Mouse (Mus musculus) right cerebral cortex, postnatal 10 days (tissue): ENCODE results near the gene Ncoa7.
"Not testable (repeated sequence)": the region's sequence is repeated elsewhere in the genome, so short reads cannot be mapped to it uniquely, and the experiment has no call there.

ENCODE experiments used
- DNase-seq, 2 experiments: peaks; one replicate each; pipeline ENCODE4 v3.0.0; 2021; ENCODE audit warnings: low spot score in 2 of 2

The Ncoa7 gene

DNA sequence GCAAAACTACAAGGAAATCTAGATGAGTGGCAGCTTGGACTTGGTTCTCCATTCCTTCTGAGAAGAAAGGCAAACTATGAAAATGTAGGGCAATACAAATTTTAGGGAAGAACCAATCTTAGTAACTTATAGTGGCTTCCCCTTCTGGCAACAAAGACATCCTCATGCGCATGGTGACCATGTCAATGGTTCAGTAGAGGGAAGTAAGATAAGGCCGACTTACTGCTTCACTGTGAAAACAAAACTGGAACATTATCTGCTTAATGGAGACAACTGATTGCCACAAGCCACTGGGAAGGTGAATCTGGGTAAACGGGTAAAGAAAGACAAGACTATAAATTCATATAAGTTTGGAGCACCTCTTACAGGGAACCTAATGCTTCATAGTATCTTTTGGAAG lies 128.3 kb downstream of the Ncoa7 start:
- no peak for DNase-seq

DNA sequence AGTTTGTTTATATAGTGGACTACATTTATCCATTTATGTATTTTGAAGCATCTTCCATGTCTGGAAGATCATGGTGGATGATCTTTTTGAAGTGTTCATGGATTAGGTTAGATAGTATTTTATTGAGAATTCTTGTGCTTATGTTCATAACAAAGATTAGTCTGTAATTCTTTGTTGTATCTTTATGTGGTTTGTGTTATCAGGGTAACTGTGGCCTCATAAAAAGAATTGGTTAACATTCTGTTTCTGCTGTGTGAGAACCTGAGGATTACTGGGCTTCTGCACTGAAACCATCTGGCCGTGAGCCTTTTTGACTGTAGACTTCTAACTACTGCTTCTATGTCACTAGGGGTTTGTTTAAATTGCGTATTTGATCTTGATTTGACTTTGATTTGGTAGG lies 136.5 kb downstream of the Ncoa7 start:
- DNase-seq = no peak

DNA sequence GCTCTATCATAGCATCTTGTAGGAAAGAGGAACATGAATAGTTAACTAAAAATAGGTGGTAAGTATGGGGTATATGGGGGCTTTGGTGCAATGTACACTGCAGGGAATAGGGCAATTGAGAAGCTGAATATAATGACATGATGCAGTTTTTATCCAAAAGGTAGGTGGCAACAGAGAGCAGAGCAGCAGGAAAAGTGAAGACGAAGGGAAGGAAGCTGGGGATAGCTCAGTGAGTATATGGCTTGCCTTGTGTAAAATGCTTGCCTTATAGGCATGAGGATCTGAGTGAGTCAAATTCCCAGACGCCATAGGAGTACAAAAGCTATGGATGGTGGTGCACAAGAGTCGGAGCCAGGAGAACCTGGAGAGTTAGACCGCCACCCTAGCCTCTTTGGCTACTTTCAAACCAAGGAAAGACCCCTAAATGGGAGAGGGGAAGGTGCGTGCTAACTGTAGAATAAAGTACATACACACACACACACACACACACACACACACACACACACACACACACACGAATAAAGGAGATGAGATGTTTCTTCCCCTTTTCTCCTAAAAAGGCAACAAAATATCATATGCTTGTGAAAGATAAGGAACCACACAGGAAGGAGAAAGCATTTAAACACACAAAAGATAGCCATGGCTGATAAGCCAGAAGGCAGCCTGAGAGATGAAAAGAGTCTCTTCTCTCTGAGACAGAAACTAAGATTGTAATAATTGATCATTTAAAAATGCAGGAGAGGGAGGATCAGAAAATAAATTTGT lies 142.4 kb downstream of the Ncoa7 start:
- DNase-seq = no peak

DNA sequence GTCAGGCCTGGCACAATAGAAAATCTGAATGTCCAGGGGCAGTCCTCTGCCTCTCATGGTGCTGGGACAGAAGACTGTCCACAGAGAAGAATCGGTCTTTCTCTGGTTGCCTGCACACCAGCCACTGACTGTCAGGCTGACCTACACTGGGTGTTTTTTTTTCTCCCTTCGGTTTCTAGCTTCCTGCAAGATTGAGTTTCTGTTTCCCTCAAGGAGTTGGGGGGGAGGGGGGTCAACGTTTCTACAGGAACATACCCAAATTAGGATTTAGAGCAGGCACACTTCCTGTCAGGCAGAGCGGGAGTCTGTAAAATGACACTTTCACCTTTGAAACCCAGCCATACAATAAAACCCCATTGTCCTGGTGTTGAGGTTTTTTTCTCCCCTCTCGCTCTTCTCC lies 147.5 kb downstream of the Ncoa7 start:
- DNase-seq = no peak

DNA sequence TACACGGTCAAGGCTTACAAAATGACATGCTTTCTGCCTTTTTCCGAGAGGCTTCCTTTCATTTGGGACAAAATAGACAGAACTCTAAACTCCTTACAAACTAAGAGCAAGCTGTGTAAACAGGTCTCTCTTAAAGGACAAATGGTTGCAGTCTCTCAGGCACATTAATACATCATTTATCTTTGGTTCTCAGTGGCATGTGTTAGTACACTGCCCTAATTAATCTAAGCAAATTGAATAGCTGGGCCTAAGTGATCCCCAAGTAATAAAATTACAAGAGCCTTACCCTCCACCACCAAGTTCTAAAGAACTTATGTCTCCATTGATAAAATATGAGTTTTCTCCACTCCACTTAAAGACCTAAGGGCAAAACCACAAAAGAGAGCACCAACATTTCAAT lies 155.4 kb downstream of the Ncoa7 start:
- no peak for DNase-seq

DNA sequence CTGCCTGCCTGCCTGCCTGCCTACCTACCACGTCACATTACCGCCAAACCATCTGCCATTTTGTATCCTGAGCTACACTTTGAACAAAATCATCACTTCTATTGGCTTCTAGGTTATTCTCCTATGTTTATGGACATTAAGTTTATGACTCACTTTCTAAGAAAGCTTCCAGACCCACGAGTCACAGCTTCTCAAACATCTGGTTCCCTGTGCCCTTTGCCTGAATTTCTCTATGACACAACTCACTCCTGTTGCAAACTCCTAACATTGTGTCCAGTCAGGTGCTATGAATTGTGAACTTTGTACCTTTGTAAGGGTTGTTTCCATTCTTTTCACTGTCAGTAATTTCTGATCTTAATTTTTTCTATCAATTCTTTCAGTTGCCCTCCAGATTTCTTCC lies 164.9 kb downstream of the Ncoa7 start:
- DNase-seq = no peak

DNA sequence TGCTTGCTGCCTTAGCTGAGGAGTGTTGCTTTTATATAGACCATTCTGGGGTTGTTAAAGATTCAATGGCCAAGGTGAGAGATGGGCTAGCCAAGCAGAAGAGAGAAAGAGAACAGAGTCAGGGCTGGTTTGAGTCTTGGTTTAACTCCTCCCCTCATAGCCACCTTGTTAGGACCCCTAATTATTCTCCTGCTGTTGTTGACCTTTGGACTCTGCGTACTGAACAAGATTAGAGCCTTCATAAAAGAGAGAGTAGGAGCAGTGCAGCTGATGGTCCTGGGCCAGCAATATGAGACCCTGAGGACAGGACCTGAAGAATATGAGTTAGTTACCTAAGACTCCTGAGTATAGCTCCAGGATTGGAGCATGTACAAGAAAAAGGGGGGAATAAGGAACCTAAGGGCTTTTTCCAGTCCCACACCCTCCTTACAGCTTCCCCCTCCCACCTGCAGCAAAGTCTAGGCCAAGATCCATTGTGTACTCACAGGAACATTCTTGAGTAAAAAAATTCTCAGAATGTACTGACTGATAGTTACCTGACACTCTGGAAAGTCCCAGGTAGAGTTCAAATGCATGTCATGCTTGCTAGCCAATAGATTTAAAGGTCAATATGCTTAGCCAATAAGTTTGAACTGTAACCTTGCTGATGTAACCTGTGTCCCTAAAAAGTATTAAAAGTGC lies 166.5 kb downstream of the Ncoa7 start:
- not testable (repeated sequence) for DNase-seq

DNA sequence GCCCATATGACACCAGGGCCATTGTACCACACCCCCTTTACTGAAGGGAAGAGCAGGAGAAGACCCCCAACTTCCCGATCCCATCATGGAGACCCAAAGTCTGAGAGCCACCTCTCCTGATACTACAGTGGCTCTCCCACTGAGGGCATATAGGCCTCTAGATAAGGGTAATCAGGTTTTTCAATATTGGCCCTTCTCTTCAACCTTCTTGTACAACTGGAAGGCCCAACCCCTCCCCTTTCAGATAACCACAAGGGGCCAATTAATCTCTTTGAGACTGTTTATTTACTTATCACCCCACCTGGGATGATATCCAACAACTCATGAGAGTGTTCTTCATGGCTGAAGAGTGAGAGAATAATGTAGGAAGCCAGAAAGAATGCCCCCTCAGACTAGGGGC lies 170.4 kb downstream of the Ncoa7 start:
- no peak for DNase-seq

DNA sequence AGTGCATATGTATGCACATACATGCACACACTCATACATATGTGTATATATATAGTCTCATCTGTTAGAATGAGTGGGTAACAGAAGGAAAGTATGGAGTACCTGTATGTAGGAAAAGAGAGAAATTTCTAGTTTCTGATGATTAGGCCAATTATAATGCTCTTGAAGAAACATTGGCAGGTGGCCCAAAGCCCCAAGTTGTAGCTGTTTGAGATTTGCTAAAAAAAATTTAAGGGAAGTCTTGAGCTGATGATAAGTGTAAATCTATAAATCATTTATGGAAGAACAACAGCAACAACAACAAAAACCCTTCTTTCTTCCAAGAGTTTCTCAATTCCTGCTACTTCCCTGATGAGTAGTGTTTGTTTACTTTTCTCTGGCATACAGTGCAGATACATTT lies 173.1 kb downstream of the Ncoa7 start:
- DNase-seq = no peak

DNA sequence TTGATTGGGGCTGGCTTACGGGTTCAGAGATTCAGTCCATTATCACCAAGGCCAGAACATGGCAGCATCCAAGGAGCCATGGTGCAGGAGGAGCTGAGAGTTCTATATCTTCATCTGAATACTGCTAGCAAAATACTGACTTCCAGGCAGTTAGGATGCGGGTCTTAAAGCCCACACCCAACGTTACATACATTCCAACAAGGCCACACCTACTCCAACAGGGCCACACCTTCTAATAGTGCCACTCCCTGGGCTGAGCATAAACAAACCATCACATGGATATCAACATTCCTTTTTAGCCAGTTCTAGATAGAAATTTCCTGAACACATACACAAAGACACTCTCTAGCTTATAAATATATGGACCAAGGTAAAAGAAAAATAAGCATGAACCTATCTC lies 173.6 kb downstream of the Ncoa7 start, which contains the start of gene Hint3:
Hint3 (minus strand) TSS at position 120 of the 400 bp plus-strand sequence.
- no peak for DNase-seq

DNA sequence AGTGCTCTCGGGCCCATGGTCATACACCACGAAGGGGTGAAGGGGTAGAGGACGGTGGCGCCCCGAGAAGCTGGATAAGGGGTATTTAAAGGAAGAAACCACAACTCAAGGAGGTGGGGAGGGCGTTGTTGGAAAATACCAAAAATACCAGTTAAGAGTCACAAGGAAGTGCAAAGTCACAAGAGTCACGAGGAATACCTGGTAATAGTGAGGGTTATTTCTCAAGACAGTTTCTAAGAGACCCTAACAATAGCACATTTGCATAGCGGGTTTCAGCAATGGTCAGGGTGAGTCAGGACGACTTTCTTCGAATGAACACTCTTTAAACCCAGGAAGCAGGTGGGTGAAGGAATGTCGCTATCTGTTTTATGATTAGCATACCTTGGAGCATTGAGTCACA lies 174.7 kb downstream of the Ncoa7 start:
- not testable (repeated sequence) for DNase-seq

DNA sequence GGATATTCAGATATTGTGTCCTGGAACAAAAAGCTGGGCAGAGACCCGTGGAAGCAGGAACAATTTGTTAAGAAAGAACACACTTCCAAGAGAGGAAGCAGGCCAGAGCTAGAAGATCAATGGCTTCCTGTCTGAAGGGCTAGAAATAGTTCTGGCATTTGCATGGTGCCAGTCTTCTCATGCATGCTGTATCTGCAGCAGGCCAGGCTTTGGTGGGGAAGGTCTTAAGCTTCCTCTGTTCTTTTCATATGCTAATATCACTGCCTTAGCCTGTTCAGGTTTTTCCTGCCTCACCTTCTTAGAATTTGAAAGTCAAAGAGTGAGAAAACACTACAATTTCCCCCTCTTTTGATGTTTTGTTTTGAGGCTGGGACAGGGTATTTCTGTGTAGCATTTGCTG lies 175.6 kb downstream of the Ncoa7 start:
- DNase-seq = no peak

DNA sequence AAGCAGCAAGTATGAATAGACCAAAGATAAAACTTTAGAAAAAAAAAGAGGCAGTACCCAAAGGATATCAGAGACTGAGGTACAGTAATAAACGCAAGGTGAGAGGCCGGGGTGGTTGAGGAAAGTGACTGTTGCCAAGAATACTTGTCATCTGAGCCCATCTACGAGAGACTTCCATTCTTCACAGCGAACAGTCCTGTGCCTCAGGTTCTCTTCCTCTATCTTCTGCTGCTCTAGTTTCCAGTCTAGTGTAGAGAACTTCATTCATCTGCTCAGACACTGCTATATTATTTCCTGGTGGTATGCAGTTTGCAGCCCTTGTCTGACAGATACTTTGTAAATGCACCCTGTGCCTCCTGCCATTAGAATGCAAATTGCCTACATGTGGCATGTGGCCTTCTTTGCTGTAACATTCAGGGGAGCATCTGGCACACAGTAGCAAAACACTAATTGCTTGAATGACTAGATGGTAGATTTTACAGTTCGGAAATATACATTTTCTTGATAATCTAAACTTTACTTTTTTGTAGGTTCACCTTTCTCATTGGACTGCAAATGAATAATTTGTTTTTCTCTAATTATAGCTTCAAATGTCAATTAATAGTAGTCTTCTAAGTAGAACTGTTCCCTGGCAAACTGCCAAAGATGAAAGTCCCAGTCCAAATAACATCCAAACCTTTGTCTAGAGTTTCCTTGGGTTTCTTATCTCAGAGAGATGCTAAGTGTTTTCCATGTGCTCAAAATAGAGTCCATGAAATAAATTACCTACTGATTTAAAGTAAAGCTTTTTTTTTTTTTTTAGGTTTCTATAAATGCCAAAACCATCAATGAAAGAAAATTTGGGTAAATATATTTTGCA lies 178.7 kb downstream of the Ncoa7 start:
- no peak for DNase-seq

DNA sequence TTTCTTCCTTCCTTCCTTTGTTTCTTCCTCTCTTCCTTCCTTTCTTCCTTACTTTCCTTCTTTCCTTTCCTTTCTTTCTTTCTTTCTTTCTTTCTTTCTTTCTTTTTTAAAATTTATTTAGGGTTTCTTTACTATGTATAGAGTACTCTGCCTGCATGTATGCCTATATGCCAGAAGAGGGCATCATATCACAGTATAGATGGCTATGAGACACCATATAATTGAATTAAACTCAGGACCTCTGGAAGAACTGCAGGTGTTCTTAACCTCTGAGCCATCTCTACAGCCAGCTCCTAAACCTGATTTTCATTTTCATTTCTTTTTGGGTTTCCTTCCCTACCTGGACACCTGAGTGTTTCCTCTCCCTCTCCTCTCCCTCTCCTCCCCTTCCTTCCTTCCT lies 180.2 kb downstream of the Ncoa7 start:
- no peak for DNase-seq

DNA sequence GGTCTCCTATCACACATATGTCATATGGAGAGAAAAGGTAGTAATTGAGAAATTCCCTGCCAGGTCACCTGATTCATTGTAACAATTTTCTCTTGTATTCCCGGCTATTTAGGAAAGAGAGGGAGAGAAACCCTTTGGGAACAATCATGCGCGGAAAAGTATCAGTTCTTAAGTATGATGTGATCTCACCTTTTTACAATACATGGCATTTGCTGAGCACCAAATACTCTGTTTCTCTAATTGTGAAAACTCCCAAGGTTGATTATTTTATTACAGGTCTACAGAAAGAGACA lies 184.3 kb downstream of the Ncoa7 start:
- no peak for DNase-seq

DNA sequence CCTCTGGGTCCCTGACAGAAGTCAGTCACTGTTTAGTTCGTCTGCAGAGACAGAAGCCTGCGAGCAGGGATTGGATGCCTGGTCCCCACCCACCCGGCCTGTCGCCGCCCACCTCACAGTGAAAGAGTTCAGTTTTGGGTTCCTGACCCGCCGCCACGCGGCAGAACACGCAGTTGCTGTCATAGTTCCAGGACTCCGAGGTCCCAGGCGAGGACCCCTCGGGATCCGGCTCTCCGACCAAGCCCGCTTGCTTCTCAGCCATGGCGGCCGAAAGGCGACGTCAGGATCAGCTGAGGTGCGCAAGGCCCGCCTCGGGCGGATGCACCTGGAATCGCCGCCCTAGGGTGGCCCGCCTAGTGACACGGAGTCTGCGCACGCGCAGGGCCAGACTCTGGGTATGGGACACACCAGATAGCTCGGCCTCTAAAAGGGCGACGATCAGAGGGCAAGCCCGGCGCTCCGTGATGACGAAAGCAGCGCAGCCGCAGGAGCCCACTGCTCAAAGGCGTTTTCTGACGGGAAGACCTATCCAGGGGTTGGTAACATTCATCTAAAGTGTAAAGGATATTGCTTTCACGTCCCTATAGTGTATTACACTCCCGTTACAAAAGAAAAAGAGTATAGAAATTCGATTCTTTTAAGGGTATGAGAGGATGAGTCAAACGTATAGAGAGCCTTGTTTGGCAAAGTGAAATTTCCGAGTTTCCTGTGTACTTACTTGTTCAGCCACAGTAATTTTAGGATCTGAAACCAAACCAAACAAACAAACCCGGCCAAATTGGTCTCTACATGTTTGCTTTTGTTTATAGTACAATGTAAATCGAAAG lies 184.8 kb downstream of the Ncoa7 start:
- peak; percentile 99 for DNase-seq

DNA sequence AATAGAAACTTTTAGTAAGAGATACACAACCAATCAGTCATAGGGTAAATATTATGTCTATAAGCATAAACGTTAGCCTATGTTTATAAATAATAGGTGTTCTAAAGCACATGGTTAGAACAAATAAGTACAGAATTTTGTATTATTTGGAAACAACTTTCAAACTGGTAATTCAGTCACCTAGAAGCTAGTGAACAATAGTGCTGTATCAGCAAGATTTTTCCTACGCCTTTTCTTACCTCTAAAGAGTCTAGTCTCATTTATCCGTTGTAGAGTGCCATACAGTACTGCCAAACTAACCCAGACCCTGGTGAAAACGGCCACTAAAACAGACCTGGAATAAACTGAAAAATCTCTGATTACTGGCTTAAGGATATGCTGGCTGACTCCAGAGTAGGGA lies 190.1 kb downstream of the Ncoa7 start:
- DNase-seq = no peak

DNA sequence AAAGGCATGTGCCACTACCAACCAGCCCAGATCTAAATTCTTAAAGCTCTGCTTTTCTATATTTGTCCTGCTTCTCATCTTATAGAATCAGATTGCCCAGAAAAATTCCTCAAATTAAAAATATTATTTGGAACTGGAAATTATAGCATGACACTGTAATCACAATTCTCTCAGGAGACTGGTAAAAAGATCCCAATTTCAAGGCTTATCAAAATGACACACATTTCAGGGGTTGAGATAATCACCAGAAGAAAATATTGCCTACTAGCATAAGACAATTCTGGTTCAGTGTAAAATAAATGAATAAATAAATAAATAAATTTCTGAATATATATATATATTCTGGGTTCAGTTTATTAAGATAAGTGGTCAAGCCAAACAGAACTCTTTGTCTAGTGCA lies 193.5 kb downstream of the Ncoa7 start:
- no peak for DNase-seq

DNA sequence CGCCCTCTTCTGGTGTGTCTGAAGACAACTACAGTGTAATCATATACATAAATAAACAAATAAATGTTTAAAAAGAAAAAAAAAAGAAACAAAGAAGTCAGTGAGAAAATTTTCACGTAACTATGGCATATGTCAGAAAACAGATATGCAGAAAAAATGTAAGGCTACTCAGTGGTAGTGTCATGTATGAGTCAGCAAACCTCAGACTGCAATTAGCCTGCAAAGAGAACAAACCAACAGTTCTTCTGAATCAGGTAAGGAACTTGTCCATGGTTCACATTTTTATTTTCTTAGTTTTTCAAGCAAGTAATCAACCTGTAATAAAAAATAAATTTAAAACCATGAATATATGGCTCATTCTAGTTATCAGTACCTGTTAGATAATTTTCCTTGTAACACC lies 195.0 kb downstream of the Ncoa7 start:
- no peak for DNase-seq

DNA sequence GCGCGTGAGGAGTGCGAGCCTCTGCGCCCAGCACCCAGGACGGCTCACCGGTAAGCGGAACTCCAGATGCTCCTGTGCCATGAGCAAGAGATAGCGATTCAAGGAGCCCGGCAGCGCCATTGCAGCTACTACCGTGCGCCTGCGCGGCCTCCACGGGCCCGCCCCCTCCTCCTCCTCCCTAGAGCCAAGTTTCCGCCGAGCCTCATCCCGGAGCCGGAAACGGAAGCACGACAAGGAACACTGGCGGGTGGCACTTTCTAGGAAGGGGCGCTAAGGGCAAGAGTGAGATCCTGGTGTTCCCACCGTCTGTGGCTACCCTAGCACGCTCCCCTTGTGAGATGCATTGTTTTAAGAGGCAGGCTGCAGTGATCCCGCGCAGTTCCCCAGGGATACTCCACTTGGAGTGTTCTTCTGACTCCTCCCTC lies 202.6 kb downstream of the Ncoa7 start, which contains the start of gene Trmt11:
Trmt11 (minus strand) TSS at position 208 of the 425 bp plus-strand sequence.
- peak; percentile 94 to 95 for DNase-seq

DNA sequence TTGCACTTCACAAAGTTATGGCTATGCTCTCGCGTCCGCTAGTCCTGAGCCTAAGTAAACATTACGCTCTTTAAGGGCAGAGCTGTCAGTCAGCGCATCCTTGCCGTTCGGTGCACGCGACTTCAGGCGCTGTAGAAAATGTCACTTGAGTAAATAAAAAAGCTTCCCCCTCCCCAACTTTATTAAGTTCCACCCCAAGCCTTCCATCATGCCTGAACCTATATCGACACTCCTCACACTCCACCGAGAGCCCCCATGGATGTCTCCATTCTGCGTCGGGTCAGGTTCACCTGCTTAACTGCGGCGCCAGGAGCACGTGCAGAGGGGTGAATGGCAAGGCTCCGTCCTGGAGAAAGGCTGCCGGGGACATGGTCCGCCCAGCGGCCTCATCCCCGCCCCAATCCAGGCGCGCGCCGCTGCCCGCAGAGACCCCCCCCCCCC lies 203.0 kb downstream of the Ncoa7 start:
- DNase-seq = no peak

DNA sequence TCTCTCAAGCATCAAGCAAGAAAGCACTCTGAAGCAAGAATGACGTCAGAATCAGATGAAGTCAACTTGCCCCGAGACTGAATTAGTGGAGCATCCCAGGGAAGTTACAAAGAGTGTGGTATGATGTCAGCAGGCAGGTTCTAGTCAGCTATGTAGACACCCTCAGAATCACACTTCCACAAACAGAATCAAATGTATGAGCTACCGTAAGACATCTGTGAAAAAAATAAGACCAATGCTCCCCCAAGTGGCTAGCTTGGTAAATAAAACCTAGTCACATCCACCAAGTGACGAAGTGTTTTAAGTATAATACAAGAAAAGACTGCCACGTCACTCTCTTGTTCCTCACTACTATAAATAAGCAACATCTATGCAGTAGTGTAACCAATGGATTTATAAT lies 216.1 kb downstream of the Ncoa7 start:
- DNase-seq = no peak
